Mouse (Mus musculus) heart, embryonic 11.5 days (tissue): Measurements from ENCODE around the gene Atp6v1g3. TPM values are rescaled to one million over a fixed set of nuclear protein-coding genes. Genes with fewer than 3 reads are reported as not detected.

Experiments used
- ATAC-seq: fragments of 200-750 bp; cut with Nextera tagmentation; replicated peaks from 2 replicates; pipeline ENCODE4 v1.8.0; 2017; ENCODE audit warnings: moderate library complexity; ENCODE audit not compliant: insufficient number of reproducible peaks, low FRiP score, low TSS enrichment
- H3K27ac ChIP-seq: fragments of 300-500 bp; sonication (generic); 2 replicates; pipeline ENCODE4 v1.5.1; 2014; ENCODE audit warnings: mild to moderate bottlenecking, low read depth, low read length
- H3K27me3 ChIP-seq: fragments of 300-500 bp; sonication (generic); 2 replicates; pipeline ENCODE4 v1.6.1; 2014; ENCODE audit warnings: mild to moderate bottlenecking, low read length, mixed read lengths; ENCODE audit not compliant: control insufficient read depth, insufficient read depth
- H3K36me3 ChIP-seq: fragments of 300-500 bp; sonication (generic); 2 replicates; pipeline ENCODE4 v1.6.1; 2014; ENCODE audit warnings: mild to moderate bottlenecking, low read length, moderate library complexity, mixed read lengths; ENCODE audit not compliant: control insufficient read depth, insufficient read depth
- H3K4me1 ChIP-seq: fragments of 300-500 bp; sonication (generic); 2 replicates; pipeline ENCODE4 v1.6.1; 2014; ENCODE audit warnings: low read length; ENCODE audit not compliant: control insufficient read depth, insufficient read depth
- H3K4me2 ChIP-seq: fragments of 300-500 bp; sonication (generic); 2 replicates; pipeline ENCODE4 v1.6.1; 2014; ENCODE audit warnings: mild to moderate bottlenecking, moderate library complexity
- H3K4me3 ChIP-seq: fragments of 300-500 bp; sonication (generic); 2 replicates; pipeline ENCODE4 v1.5.1; 2014; ENCODE audit warnings: low read depth, low read length
- H3K9ac ChIP-seq: fragments of 300-500 bp; sonication (generic); 2 replicates; pipeline ENCODE4 v1.6.1; 2014; ENCODE audit warnings: mild to moderate bottlenecking, low read depth, low read length, moderate library complexity
- H3K9me3 ChIP-seq: fragments of 300-500 bp; sonication (generic); replicated peaks from 2 replicates; pipeline ENCODE4 v1.6.1; 2016; ENCODE audit warnings: low read length; ENCODE audit not compliant: control insufficient read depth
- WGBS: fragments of 180-500 bp; shearing (Covaris S2); extraction: QIAGEN DNeasy Blood & Tissue Kit; methylation state at CpG from one replicate; pipeline ENCODE4 v1.1.7; 2014; ENCODE audit not compliant: insufficient replicate concordance; 5-methylcytosine and 5-hydroxymethylcytosine counted together
- polyA plus RNA-seq: library from polyadenylated mRNA; unstranded; fragments of >200 nt; fragmentation: Nextera tagmentation; extraction: Ambion mirVana; gene quantifications from 2 replicates; pipeline ENCODE4 v1.2.1, GENCODE M21; 2014

Gene Atp6v1g3
- not detected in 2 replicates for polyA plus RNA-seq

GRCm38 (mm10) chr1:138273438-138273837 is at the start of gene Atp6v1g3:
Gene Atp6v1g3, plus strand, starts transcription at chr1:138273738.
- Histone ChIP-seq H3K36me3 (no peaks in the 10 kb centered on the region), H3K4me2 (no peak within 1 kb of the TSS), H3K27me3 (no peaks in the 10 kb centered on the region), H3K4me1 (no peaks in the 10 kb centered on the region), H3K4me3 (no peak within 1 kb of the TSS), H3K9ac (no peak within 1 kb of the TSS), H3K9me3 (no peaks in the 10 kb centered on the region), H3K27ac (no peak within 1 kb of the TSS)
- ATAC-seq, result no peak
- WGBS, result 82% methylated on average over 2 of the region's 2 CpGs

- H3K27ac ChIP-seq, result no peak overlapping the region
- no peak overlapping the region for H3K9ac ChIP-seq
- no peak overlapping the region for H3K4me3 ChIP-seq
- no peaks in the 10 kb centered on the region for H3K4me1 ChIP-seq
- H3K36me3 ChIP-seq, result no peaks in the 10 kb centered on the region
- H3K4me2 ChIP-seq, result no peak overlapping the region
- no peaks in the 10 kb centered on the region for H3K9me3 ChIP-seq
- H3K27me3 ChIP-seq, result no peaks in the 10 kb centered on the region
- ATAC-seq, result no peak
Measured at GRCm38 (mm10) chr1:138233051-138233450, 40.5 kb upstream of the Atp6v1g3 start.

- H3K27me3 ChIP-seq, result no peaks in the 10 kb centered on the region
- 70% methylated on average over 2 of the region's 2 CpGs for WGBS
- ATAC-seq, result no peak
- no peak overlapping the region for H3K9ac ChIP-seq
- H3K9me3 ChIP-seq, result no peaks in the 10 kb centered on the region
- H3K4me3 ChIP-seq, result no peak overlapping the region
- H3K36me3 ChIP-seq, result no peaks in the 10 kb centered on the region
- H3K4me1 ChIP-seq, result no peaks in the 10 kb centered on the region
- H3K4me2 ChIP-seq, result no peak overlapping the region
- H3K27ac ChIP-seq, result no peak overlapping the region
Measured at GRCm38 (mm10) chr1:138237252-138237651, 36.3 kb upstream of the Atp6v1g3 start.

GRCm38 (mm10) chr1:138243947-138244346 is 29.6 kb upstream of the Atp6v1g3 start:
- H3K4me3 ChIP-seq, result no peak overlapping the region
- no peak overlapping the region for H3K27ac ChIP-seq
- no peaks in the 10 kb centered on the region for H3K9me3 ChIP-seq
- H3K27me3 ChIP-seq, result no peaks in the 10 kb centered on the region
- H3K36me3 ChIP-seq, result no peaks in the 10 kb centered on the region
- H3K9ac ChIP-seq, result no peak overlapping the region
- no peaks in the 10 kb centered on the region for H3K4me1 ChIP-seq
- no peak overlapping the region for H3K4me2 ChIP-seq
- no peak for ATAC-seq
- 65% methylated on average over 5 of the region's 5 CpGs for WGBS

GRCm38 (mm10) chr1:138244485-138244884 is 29.1 kb upstream of the Atp6v1g3 start:
- WGBS, result 57% methylated on average over 7 of the region's 7 CpGs
- H3K36me3 ChIP-seq, result no peaks in the 10 kb centered on the region
- H3K9me3 ChIP-seq, result no peaks in the 10 kb centered on the region
- no peaks in the 10 kb centered on the region for H3K4me1 ChIP-seq
- ATAC-seq, result no peak
- no peak overlapping the region for H3K27ac ChIP-seq
- H3K4me3 ChIP-seq, result no peak overlapping the region
- H3K4me2 ChIP-seq, result no peak overlapping the region
- H3K9ac ChIP-seq, result no peak overlapping the region
- H3K27me3 ChIP-seq, result no peaks in the 10 kb centered on the region

- H3K27ac ChIP-seq, result no peak overlapping the region
- H3K9me3 ChIP-seq, result no peaks in the 10 kb centered on the region
- ATAC-seq, result no peak
- no peak overlapping the region for H3K4me3 ChIP-seq
- no peaks in the 10 kb centered on the region for H3K27me3 ChIP-seq
- H3K36me3 ChIP-seq, result no peaks in the 10 kb centered on the region
- H3K4me1 ChIP-seq, result no peaks in the 10 kb centered on the region
- no peak overlapping the region for H3K4me2 ChIP-seq
- 59% methylated on average over 4 of the region's 4 CpGs for WGBS
- H3K9ac ChIP-seq, result no peak overlapping the region
Measured at GRCm38 (mm10) chr1:138245103-138245502, 28.4 kb upstream of the Atp6v1g3 start.

- Histone ChIP-seq H3K4me2 (no peak overlapping the region), H3K4me3 (no peak overlapping the region), H3K27ac (no peak overlapping the region), H3K4me1 (no peaks in the 10 kb centered on the region), H3K9ac (no peak overlapping the region), H3K9me3 (no peaks in the 10 kb centered on the region), H3K36me3 (no peaks in the 10 kb centered on the region), H3K27me3 (no peaks in the 10 kb centered on the region)
- ATAC-seq, result no peak
- WGBS, result 86% methylated on average over 3 of the region's 3 CpGs
Measured at GRCm38 (mm10) chr1:138245533-138245932, 28.0 kb upstream of the Atp6v1g3 start.

- 76% methylated on average over 7 of the region's 7 CpGs for WGBS
- Histone ChIP-seq H3K4me2 (no peak overlapping the region), H3K9me3 (no peaks in the 10 kb centered on the region)
Measured at GRCm38 (mm10) chr1:138246438-138247164, 26.9 kb upstream of the Atp6v1g3 start.

More at GRCm38 (mm10) chr1:138246438-138247164, 26.9 kb upstream of the Atp6v1g3 start:
- no peak overlapping the region for H3K9ac ChIP-seq
- no peaks in the 10 kb centered on the region for H3K36me3 ChIP-seq
- no peak overlapping the region for H3K4me3 ChIP-seq
- H3K4me1 ChIP-seq, result no peaks in the 10 kb centered on the region
- H3K27me3 ChIP-seq, result no peaks in the 10 kb centered on the region
- no peak for ATAC-seq
- H3K27ac ChIP-seq, result no peak overlapping the region
